Mouse (Mus musculus) C2C12 (cell line): ENCODE results near the gene Tnfsfm13. TPM values are rescaled to one million over a fixed set of nuclear protein-coding genes. Genes with fewer than 3 reads are reported as not detected.
"Not testable (repeated sequence)": the region's sequence is repeated elsewhere in the genome, so short reads cannot be mapped to it uniquely, and the experiment has no call there.

Source experiments
- H3K27me3 ChIP-seq: one replicate; pipeline ENCODE4 v1.6.1; 2011; ENCODE audit not compliant: control insufficient read depth, insufficient read depth, insufficient read length
- H3K36me3 ChIP-seq: one replicate; pipeline ENCODE4 v1.6.1; 2011; ENCODE audit not compliant: control insufficient read depth, insufficient read depth
- H3K4me3 ChIP-seq: one replicate; pipeline ENCODE4 v1.5.1; 2011; ENCODE audit warnings: mild to moderate bottlenecking, control low read depth; ENCODE audit not compliant: poor library complexity, insufficient read depth, severe bottlenecking
- H3K79me2 ChIP-seq: one replicate; pipeline ENCODE4 v1.6.1; 2011; ENCODE audit not compliant: control insufficient read depth, insufficient read depth
- H3K79me3 ChIP-seq: one replicate; pipeline ENCODE4 v1.6.1; 2011; ENCODE audit warnings: low read depth, control low read depth
- H3ac ChIP-seq: one replicate; pipeline ENCODE3; 2011; ENCODE audit warnings: low read depth; ENCODE audit not compliant: control insufficient read depth, insufficient read length
- CEBPB ChIP-seq: IDR thresholded peaks from one replicate; pipeline ENCODE4 v1.6.1; 2011; ENCODE audit warnings: low read depth, mild to moderate bottlenecking, control low read depth, moderate library complexity
- CTCF ChIP-seq: IDR thresholded peaks from one replicate; pipeline ENCODE4 v1.5.1; 2011; ENCODE audit not compliant: control insufficient read depth, insufficient read depth, insufficient read length
- FOSL1 ChIP-seq: IDR thresholded peaks from one replicate; pipeline ENCODE4 v1.8.0; 2011; ENCODE audit warnings: mild to moderate bottlenecking, low read length; ENCODE audit not compliant: poor library complexity, insufficient read depth, severe bottlenecking
- MAX ChIP-seq: IDR thresholded peaks from one replicate; pipeline ENCODE4 v1.6.1; 2011; ENCODE audit warnings: mild to moderate bottlenecking, control low read depth
- MYOD1 ChIP-seq: IDR thresholded peaks from one replicate; pipeline ENCODE4 v1.6.1; 2011; ENCODE audit warnings: low read depth; ENCODE audit not compliant: control insufficient read depth, insufficient read length
- MYOG ChIP-seq: IDR thresholded peaks from one replicate; pipeline ENCODE4 v1.6.1; 2011; ENCODE audit not compliant: control insufficient read depth, insufficient read length; ENCODE audit errors: extremely low read depth
- USF1 ChIP-seq: IDR thresholded peaks from one replicate; pipeline ENCODE4 v1.6.1; 2011; ENCODE audit warnings: low read depth, mild to moderate bottlenecking, control low read depth, moderate library complexity
- long read RNA-seq, 2 experiments: library from polyadenylated mRNA; unstranded; transcript quantifications; one replicate each; pipeline ENCODE4 v2.0.0; 2019 to 2020
- polyA plus RNA-seq: library from polyadenylated mRNA; unstranded; fragments of >200 nt; fragmentation: generic; extraction: Trizol; gene quantifications from one replicate; pipeline ENCODE4 v1.2.1, GENCODE M21; 2012; ENCODE audit warnings: missing spikeins

The Tnfsfm13 gene
- polyA plus RNA-seq: 1.5 TPM
- long read RNA-seq, experiment 1: 0 reads
- long read RNA-seq, experiment 2: 0 reads

DNA sequence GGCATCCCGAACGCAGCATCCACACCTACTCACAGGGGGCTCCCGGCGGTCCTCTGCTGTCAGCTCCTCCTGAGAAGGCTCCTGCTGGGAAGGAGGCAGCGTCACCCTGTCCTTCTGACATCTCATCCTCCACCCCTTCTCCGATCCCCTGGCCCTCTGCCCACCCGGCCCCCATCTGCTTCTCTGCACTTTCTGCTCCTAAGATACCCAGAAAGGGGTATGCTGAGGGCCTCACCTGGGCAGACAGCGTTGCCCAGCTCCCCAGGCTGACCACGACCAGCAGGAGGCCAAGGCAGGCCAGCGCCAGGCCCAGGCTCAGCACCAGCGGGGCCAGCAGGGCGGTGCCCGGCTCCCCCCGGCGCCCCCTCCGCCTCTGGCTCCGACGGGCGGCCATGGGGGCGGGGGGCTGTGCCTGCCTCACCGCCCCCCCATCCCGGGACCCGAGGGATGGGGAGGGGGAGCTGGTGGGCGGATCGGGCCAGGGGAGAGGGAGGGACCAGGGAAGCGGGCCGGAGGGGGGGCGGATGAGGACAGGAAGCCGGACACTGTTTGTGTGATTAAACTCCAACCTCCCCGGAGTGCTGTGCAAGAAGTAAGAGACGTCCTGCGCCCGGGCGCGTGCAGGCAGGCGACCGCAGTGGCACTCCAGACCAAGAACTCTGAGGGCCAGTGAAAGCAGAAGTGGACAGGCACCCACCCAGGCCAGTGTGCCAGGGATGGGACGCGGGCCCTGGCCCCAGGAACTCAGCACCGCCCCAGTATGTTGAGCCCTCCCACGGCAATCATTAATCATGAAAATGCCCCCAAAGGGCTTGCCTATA, at the start of gene Tnfsfm13, which contains the start of gene Tnfsf12:
Gene Tnfsfm13, minus strand, starts transcription at position 738 of the 821 bp plus-strand sequence.
Gene Tnfsf12, minus strand, starts transcription at position 489 of the 821 bp plus-strand sequence.
- Histone ChIP-seq H3K79me3 (no peaks in the 10 kb centered on the region), H3K4me3 (peak within 1 kb of the TSS; percentile 11), H3ac (peak within 1 kb of the TSS; percentile 52), H3K79me2 (no peaks in the 10 kb centered on the region), H3K27me3 (no peaks in the 10 kb centered on the region), H3K36me3 (no peaks in the 10 kb centered on the region)
- TF ChIP-seq CEBPB (no peak), MYOG (no peak), USF1 (no peak), CTCF (no peak), MAX (no peak)

DNA sequence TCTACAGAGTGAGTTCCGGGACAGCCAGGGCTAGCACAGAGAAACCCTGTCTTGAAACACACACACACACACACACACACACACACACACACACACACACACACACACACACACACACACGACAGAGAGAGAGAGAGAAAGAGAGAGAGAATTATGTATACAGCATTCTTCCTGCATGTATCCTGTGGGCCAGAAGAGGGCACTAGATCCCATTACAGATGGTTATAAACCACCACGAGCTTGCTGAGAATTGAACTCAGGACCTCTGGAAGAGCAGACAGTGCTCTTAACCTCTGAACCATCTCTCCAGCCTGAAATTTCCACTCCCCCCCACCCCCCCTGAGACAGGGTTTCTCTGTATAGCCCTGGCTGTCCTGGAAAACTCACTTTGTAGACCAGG, 35.5 kb upstream of the Tnfsfm13 start:
- H3K4me3 ChIP-seq, H3K27me3 ChIP-seq, H3K79me2 ChIP-seq, H3K79me3 ChIP-seq, H3ac ChIP-seq: not testable (repeated sequence)
- peaks cover 37% of the 10 kb centered on the region for H3K36me3 ChIP-seq

DNA sequence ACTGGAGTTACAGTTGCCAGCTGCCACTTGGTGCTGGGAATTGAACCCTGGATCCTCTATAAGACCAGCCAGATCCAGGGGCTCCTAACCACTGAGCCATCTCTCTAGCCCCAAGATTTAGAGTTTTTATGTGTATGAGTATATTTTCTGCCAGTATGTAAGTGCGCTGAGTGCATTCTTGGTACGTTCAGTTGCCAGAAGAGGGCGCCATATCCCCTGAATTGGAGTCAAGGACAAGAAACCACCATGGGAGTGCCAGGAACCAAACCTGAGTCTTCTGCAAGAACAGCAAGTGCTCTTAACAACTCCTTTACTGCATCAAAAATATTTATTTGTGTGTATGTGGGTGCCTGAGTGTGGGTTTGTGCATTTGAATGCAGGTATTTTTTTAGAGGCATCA, 33.2 kb upstream of the Tnfsfm13 start:
- TF ChIP-seq USF1 (no peak), CTCF (no peak), FOSL1 (no peak), MYOG (no peak), MAX (no peak), MYOD1 (no peak), CEBPB (no peak)
- H3K27me3 ChIP-seq: no peaks in the 10 kb centered on the region
- no peaks in the 10 kb centered on the region for H3K79me2 ChIP-seq
- no peak overlapping the region for H3K4me3 ChIP-seq
- peaks cover 13% of the 10 kb centered on the region for H3K36me3 ChIP-seq
- H3K79me3 ChIP-seq: no peaks in the 10 kb centered on the region
- H3ac ChIP-seq: no peak overlapping the region

DNA sequence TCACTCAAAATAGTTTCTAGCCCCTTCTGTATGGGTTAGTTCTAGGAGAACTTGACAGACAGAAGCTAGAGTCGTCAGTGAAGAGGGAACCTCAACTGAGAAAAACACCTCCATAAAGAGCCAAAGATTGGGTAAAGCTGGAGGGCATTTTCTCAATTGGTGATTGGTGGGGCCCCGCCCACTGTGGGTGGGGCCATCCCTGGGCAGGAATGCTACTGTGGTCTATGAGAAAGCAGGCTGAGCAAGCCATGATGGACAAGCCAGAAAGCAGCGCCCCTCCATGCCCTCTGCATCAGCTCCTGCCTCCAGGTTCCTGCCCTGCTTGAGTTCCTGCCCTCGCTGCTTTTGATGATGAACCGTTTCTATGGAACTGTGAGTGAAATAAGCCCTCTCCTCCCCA, 30.1 kb upstream of the Tnfsfm13 start:
- H3K79me2 ChIP-seq: no peaks in the 10 kb centered on the region

DNA sequence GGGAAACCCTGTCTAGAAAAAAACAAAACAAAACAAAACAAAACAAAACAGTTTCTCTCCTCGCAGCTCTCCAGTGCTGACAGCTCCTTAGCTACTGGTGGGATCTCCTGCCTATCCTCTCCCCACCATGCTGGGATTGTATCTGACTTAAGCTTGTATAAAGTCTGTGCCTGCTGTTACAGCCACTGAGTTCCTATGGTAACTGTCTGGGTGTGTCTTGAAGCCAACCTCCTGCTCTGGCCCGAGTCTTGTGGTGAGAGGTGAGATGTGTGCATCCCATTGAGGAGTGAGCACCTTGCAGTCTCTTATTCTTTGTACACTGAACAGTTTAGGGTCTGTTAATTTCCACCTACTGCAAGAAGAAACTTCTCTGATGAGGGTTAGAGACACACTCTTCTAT, 27.2 kb upstream of the Tnfsfm13 start:
- TF ChIP-seq MAX (no peak), MYOD1 (no peak), FOSL1 (no peak), USF1 (no peak), MYOG (no peak), CEBPB (no peak), CTCF (no peak)

More for the DNA sequence above, 30.1 kb upstream of the Tnfsfm13 start:
- H3K4me3 ChIP-seq: no peak overlapping the region
- TF ChIP-seq FOSL1: no peak
- TF ChIP-seq MYOD1: no peak
- TF ChIP-seq MAX: no peak
- TF ChIP-seq CEBPB: no peak
- no peak for TF ChIP-seq CTCF
- no peak for TF ChIP-seq USF1
- TF ChIP-seq MYOG: no peak
- H3ac ChIP-seq: no peak overlapping the region
- no peaks in the 10 kb centered on the region for H3K79me3 ChIP-seq
- H3K36me3 ChIP-seq: no peaks in the 10 kb centered on the region
- H3K27me3 ChIP-seq: no peaks in the 10 kb centered on the region

DNA sequence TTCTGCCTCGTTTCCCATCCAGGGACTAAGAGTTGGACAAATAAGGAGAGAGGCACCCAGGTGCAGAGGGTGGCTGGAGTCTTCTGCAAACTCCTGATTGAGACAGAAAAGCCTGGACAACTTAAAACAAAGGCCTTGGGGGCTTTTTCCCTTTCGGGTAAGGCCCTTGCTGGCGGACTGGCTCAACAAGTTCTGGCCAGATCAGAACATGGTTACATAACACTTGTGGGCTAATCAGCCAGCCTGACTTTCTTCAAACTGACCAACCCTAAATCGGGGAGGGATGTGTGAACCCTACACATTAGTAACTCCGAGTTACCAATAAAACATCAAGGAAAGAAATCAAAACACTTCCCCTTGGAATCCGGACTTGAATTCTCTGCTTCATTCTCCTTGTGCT, 25.0 kb upstream of the Tnfsfm13 start:
- Histone ChIP-seq H3K79me2 (no peaks in the 10 kb centered on the region), H3K4me3 (no peak overlapping the region), H3K27me3 (no peaks in the 10 kb centered on the region), H3K36me3 (no peaks in the 10 kb centered on the region), H3K79me3 (no peaks in the 10 kb centered on the region), H3ac (no peak overlapping the region)
- TF ChIP-seq CTCF (no peak), MYOD1 (no peak), CEBPB (no peak), MYOG (no peak)

More for the DNA sequence above, 27.2 kb upstream of the Tnfsfm13 start:
- Histone ChIP-seq H3K79me3 (no peaks in the 10 kb centered on the region), H3K36me3 (no peaks in the 10 kb centered on the region), H3ac (no peak overlapping the region), H3K27me3 (no peaks in the 10 kb centered on the region), H3K79me2 (no peaks in the 10 kb centered on the region), H3K4me3 (no peak overlapping the region)
